Mouse (Mus musculus) spleen, postnatal 4 days (tissue): ENCODE results near the gene Zfyve27.

Experiments
- DNase-seq, 2 experiments: peaks; one replicate each; pipeline ENCODE4 v3.0.0; 2022; ENCODE audit warnings: low spot score in 2 of 2

Zfyve27 gene

GRCm38 (mm10) chr19:42237602-42238340 lies 74.0 kb downstream of the Zfyve27 start:
- DNase-seq, result no peak

DNA sequence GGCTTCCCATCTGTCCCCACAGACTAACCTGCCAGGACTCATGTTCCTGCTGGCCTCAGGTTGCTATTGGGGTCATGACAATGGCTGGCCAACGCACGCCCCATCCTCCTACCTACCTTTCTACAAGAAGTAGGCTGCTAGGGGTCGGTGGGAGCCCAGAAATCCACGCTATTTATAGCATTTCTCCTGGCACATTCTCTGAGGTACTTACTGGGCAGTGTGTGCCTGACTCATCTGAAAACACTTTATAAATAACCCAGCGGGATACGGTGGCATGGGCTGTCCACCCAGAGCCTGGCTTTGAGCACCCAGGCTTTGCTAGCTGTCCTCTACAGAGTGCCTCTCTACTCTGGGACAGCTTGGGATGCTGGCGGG lies 74.6 kb downstream of the Zfyve27 start:
- DNase-seq, result no peak

- no peak for DNase-seq
Observed at GRCm38 (mm10) chr19:42240881-42241280, 77.1 kb downstream of the Zfyve27 start.

GRCm38 (mm10) chr19:42243401-42243800 lies 79.7 kb downstream of the Zfyve27 start:
- DNase-seq, result no peak
